Mouse (Mus musculus) liver, embryonic 15.5 days (tissue): ENCODE measurements around the gene Hexa. TPM values are rescaled to one million over a fixed set of nuclear protein-coding genes. Genes with fewer than 3 reads are reported as not detected.

Source experiments
- ATAC-seq: fragments of 200-750 bp; cut with Nextera tagmentation; 2 replicates; pipeline ENCODE4 v1.8.0; 2017; ENCODE audit warnings: moderate number of reproducible peaks, mild to moderate bottlenecking, moderate library complexity; ENCODE audit not compliant: insufficient read depth
- H3K27ac ChIP-seq: fragments of 300-500 bp; sonication (generic); replicated peaks from 2 replicates; pipeline ENCODE4 v1.5.1; 2015; ENCODE audit warnings: mild to moderate bottlenecking, inconsistent platforms
- H3K27me3 ChIP-seq: fragments of 300-500 bp; sonication (generic); 2 replicates; pipeline ENCODE4 v1.6.1; 2015; ENCODE audit warnings: mild to moderate bottlenecking, inconsistent platforms
- H3K36me3 ChIP-seq: fragments of 300-500 bp; sonication (generic); replicated peaks from 2 replicates; pipeline ENCODE4 v1.6.1; 2015; ENCODE audit warnings: moderate library complexity, mild to moderate bottlenecking, inconsistent platforms
- H3K4me1 ChIP-seq: fragments of 300-500 bp; sonication (generic); replicated peaks from 2 replicates; pipeline ENCODE4 v1.6.1; 2015; ENCODE audit warnings: inconsistent platforms
- H3K4me2 ChIP-seq: fragments of 300-500 bp; sonication (generic); 2 replicates; pipeline ENCODE4 v1.6.1; 2015; ENCODE audit warnings: moderate library complexity, mild to moderate bottlenecking, inconsistent platforms
- H3K4me3 ChIP-seq: fragments of 300-500 bp; sonication (generic); replicated peaks from 2 replicates; pipeline ENCODE4 v1.5.1; 2015; ENCODE audit warnings: mild to moderate bottlenecking, inconsistent platforms
- H3K9ac ChIP-seq: fragments of 300-500 bp; sonication (generic); 2 replicates; pipeline ENCODE4 v1.6.1; 2015; ENCODE audit warnings: moderate library complexity, mild to moderate bottlenecking, inconsistent platforms
- H3K9me3 ChIP-seq: fragments of 300-500 bp; sonication (generic); replicated peaks from 2 replicates; pipeline ENCODE4 v1.6.1; 2016; ENCODE audit warnings: inconsistent platforms
- WGBS: fragments of 180-500 bp; shearing (Covaris S2); methylation state at CpG from one replicate; pipeline ENCODE4 v1.1.7; 2015; ENCODE audit warnings: mixed read lengths; ENCODE audit not compliant: insufficient replicate concordance; 5-methylcytosine and 5-hydroxymethylcytosine counted together
- polyA plus RNA-seq: library from polyadenylated mRNA; unstranded; fragments of >200 nt; fragmentation: Nextera tagmentation; extraction: Ambion mirVana; gene quantifications from 2 replicates; pipeline ENCODE4 v1.2.1, GENCODE M21; 2015

The Hexa gene
- polyA plus RNA-seq, 1 experiment from 2014 or later: 34.9 TPM

DNA sequence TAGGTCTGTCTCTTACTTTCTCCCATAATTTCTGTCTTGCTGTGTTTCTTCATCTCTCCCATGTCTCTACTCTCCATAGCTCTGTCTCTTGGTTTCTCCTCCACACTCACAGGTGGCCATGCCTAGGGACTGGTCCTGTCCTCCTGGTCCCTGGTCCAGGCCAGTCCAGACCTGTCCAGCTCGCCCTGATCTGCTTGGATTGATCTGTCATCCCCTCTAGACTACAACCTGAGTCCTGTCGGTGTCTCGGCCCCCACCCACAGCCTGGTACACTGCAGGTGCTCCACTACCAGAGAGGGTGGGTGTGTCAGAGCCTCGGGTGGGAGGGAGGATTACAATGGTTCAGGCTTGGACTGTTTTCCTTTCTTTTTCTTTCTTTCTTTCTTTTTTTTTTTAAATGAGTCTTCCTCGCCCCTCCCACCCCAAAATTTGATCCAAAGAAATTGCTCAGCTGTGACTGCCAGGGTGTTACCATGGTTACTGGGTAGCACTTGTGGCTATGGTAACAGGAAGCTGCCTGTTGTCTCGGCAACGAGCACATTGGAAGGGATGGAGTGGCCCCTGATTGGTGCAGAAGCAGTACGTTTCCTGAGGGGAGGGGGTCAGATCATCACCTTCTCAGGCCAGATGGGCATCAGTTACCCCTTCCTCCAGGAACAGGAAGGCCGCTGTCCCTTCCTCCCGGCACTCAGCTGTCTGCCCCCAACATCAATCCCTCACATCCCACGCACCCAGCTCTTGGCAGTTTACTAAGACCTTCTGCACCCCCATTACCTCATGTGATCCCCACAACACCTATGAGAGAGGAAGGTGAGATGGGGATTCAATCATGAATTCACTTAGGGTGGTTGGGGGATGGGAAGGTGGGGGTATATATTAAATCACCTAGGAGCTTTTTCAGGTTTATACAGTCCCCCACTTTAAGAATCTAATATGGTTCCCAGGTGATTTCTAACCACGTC lies 49.7 kb downstream of the Hexa start:
- Histone ChIP-seq H3K4me1 (no peaks in the 10 kb centered on the region), H3K36me3 (no peaks in the 10 kb centered on the region), H3K4me2 (no peak overlapping the region), H3K9ac (no peak overlapping the region), H3K27ac (no peak overlapping the region), H3K4me3 (no peak overlapping the region), H3K9me3 (no peaks in the 10 kb centered on the region), H3K27me3 (peaks cover 85% of the 10 kb centered on the region)
- 33% methylated on average over 12 of the region's 12 CpGs for WGBS
- ATAC-seq: no peak

DNA sequence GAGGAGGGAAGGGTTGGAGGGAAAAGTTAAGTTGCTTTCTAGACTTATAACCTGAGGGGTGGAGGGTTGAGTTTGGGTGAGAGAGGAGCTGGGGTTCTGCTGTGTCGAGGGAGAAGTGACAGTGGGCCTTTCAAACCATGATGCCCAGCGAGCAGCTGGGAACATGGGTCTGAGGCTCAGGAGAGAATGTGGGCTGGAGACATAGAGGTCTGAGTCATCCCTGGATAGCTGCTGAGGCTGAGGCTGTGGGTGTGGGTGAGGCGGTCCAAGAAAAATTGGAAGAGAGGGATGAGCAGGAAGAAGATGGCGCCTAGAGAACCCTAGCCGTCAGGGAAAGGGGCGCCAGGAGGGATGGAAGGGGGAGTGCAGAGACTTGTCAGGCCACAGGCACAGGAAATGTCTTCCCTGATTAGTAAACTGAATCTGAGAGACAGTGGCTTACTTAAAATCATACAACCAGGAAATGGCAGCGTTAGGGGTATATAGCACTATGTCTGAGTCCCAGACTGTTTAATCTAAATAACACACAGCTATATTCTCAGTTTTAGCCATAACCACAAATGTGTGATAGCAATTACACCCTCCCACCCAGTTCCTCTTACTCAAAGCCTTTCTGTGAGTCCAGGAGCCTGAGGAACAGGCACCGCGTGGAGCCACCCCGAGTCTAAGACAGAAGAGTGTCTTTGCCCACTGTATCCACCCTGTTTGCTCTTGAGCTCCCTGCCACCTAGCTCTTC lies 50.5 kb downstream of the Hexa start:
- Histone ChIP-seq H3K4me3 (no peak overlapping the region), H3K4me2 (no peak overlapping the region), H3K36me3 (no peaks in the 10 kb centered on the region), H3K9ac (no peak overlapping the region), H3K9me3 (no peaks in the 10 kb centered on the region), H3K27ac (no peak overlapping the region), H3K4me1 (no peaks in the 10 kb centered on the region), H3K27me3 (peaks cover 76% of the 10 kb centered on the region)
- 31% methylated on average over 10 of the region's 10 CpGs for WGBS
- ATAC-seq: no peak

DNA sequence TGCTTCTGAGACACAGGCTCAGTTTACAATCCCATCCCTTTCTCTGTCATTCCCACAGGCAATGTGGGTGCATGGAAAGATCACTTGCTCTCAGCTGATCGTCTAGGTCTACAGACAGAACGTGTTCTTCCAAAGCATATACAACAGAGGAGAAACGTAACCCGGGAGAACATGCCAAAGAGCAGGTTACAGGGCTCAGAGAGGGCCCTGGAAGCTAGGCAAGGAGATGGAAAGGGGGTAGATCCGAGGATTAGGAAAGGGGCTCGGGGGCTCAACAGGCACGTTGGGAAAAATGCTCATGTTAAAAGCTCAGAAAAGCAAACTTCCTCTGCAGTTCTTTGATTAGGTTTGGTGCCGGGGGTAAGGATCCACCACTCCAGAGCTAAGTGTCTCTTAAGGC lies 62.3 kb downstream of the Hexa start:
- Histone ChIP-seq H3K27ac (no peak overlapping the region), H3K27me3 (peaks cover 80% of the 10 kb centered on the region), H3K4me2 (no peak overlapping the region), H3K9ac (no peak overlapping the region), H3K36me3 (no peaks in the 10 kb centered on the region), H3K4me1 (no peaks in the 10 kb centered on the region), H3K4me3 (no peak overlapping the region), H3K9me3 (no peaks in the 10 kb centered on the region)
- 60% methylated on average over 8 of the region's 8 CpGs for WGBS
- no peak for ATAC-seq

GRCm38 (mm10) chr9:59605967-59606366 lies 66.6 kb downstream of the Hexa start:
- no peak overlapping the region for H3K27ac ChIP-seq
- no peaks in the 10 kb centered on the region for H3K4me1 ChIP-seq
- no peak overlapping the region for H3K4me2 ChIP-seq
- H3K9me3 ChIP-seq: no peaks in the 10 kb centered on the region
- peaks cover 75% of the 10 kb centered on the region for H3K27me3 ChIP-seq
- no peak overlapping the region for H3K9ac ChIP-seq
- WGBS: 48% methylated on average over 6 of the region's 6 CpGs
- H3K36me3 ChIP-seq: no peaks in the 10 kb centered on the region
- no peak overlapping the region for H3K4me3 ChIP-seq
- ATAC-seq: no peak

- no peaks in the 10 kb centered on the region for H3K9me3 ChIP-seq
- no peak overlapping the region for H3K27ac ChIP-seq
- H3K4me3 ChIP-seq: no peak overlapping the region
- no peak overlapping the region for H3K9ac ChIP-seq
- no peaks in the 10 kb centered on the region for H3K36me3 ChIP-seq
- H3K27me3 ChIP-seq: peaks cover 57% of the 10 kb centered on the region
- no peaks in the 10 kb centered on the region for H3K4me1 ChIP-seq
- WGBS: 54% methylated on average over 2 of the region's 2 CpGs
- ATAC-seq: no peak
- H3K4me2 ChIP-seq: no peak overlapping the region
Measured at GRCm38 (mm10) chr9:59610950-59611349, 71.6 kb downstream of the Hexa start.

Other genes starting within 250 kb of the Hexa start
- gene Adpgk, start 248.0 kb upstream of the Hexa start, polyA plus RNA-seq: 25.4 and 29.1 TPM in 2 replicates
- 1.5 and 1.8 TPM in 2 replicates for gene Bbs4, start 186.0 kb upstream of the Hexa start, polyA plus RNA-seq
- gene Arih1, start 52.9 kb upstream of the Hexa start, polyA plus RNA-seq: 5.8 and 6.5 TPM in 2 replicates
- 0.08 TPM in 1 of 2 replicates, not detected in the other for gene Tmem202, start 307 bp downstream of the Hexa start, polyA plus RNA-seq
- 0.03 TPM in 1 of 2 replicates, not detected in the other for gene Celf6, start 38.4 kb downstream of the Hexa start, polyA plus RNA-seq
- gene Parp6, start 77.7 kb downstream of the Hexa start, polyA plus RNA-seq: 3.7 and 4.0 TPM in 2 replicates
- 163 and 164 TPM in 2 replicates for gene Pkm, start 116.8 kb downstream of the Hexa start, polyA plus RNA-seq
- gene Gramd2, start 140.6 kb downstream of the Hexa start, polyA plus RNA-seq: 0.17 and 0.32 TPM in 2 replicates
- gene Senp8, start 211.2 kb downstream of the Hexa start, polyA plus RNA-seq: 3.0 and 3.9 TPM in 2 replicates
- 3.1 and 3.4 TPM in 2 replicates for gene Myo9a, start 211.4 kb downstream of the Hexa start, polyA plus RNA-seq